Mouse (Mus musculus) embryonic facial prominence, embryonic 11.5 days (tissue): ENCODE measurements around the gene Cyp46a1. TPM values are rescaled to one million over a fixed set of nuclear protein-coding genes. Genes with fewer than 3 reads are reported as not detected.

Experiments used
- ATAC-seq: fragments of 200-750 bp; cut with Nextera tagmentation; replicated peaks from 2 replicates; pipeline ENCODE4 v1.8.0; 2017; ENCODE audit warnings: low read depth; ENCODE audit not compliant: insufficient number of reproducible peaks, low FRiP score, low TSS enrichment
- DNase-seq: peaks from one replicate; pipeline ENCODE4 v3.0.0-alpha.2; 2015; ENCODE audit warnings: low spot score
- H3K27ac ChIP-seq: fragments of 300-500 bp; sonication (generic); replicated peaks from 2 replicates; pipeline ENCODE4 v1.5.1; 2014; ENCODE audit warnings: mild to moderate bottlenecking, low read depth, low read length, control low read depth
- H3K27me3 ChIP-seq: fragments of 300-500 bp; sonication (generic); 2 replicates; pipeline ENCODE4 v1.6.1; 2014; ENCODE audit warnings: mild to moderate bottlenecking, low read length, moderate library complexity, mixed read lengths; ENCODE audit not compliant: control insufficient read depth, insufficient read depth
- H3K36me3 ChIP-seq: fragments of 300-500 bp; sonication (generic); replicated peaks from 2 replicates; pipeline ENCODE4 v1.6.1; 2014; ENCODE audit warnings: low read depth, mild to moderate bottlenecking, low read length, moderate library complexity, mixed read lengths; ENCODE audit not compliant: control insufficient read depth, insufficient read depth
- H3K4me1 ChIP-seq: fragments of 300-500 bp; sonication (generic); 2 replicates; pipeline ENCODE4 v1.6.1; 2014; ENCODE audit warnings: low read length, mixed read lengths; ENCODE audit not compliant: control insufficient read depth, insufficient read depth
- H3K4me2 ChIP-seq: fragments of 300-500 bp; sonication (generic); 2 replicates; pipeline ENCODE4 v1.6.1; 2014; ENCODE audit warnings: low read depth, mild to moderate bottlenecking, control low read depth, low read length, moderate library complexity
- H3K4me3 ChIP-seq: fragments of 300-500 bp; sonication (generic); 2 replicates; pipeline ENCODE4 v1.5.1; 2014; ENCODE audit warnings: low read depth, low read length, control low read depth
- H3K9ac ChIP-seq: fragments of 300-500 bp; sonication (generic); replicated peaks from 2 replicates; pipeline ENCODE4 v1.6.1; 2014; ENCODE audit warnings: mild to moderate bottlenecking, control low read depth, low read length
- H3K9me3 ChIP-seq: fragments of 300-500 bp; sonication (generic); replicated peaks from 2 replicates; pipeline ENCODE4 v1.6.1; 2016; ENCODE audit warnings: mild to moderate bottlenecking, low read length, inconsistent platforms, mixed read lengths; ENCODE audit not compliant: control insufficient read depth
- WGBS: fragments of 180-500 bp; shearing (Covaris S2); extraction: QIAGEN DNeasy Blood & Tissue Kit; methylation state at CpG from one replicate; pipeline ENCODE4 v1.1.7; 2014; 5-methylcytosine and 5-hydroxymethylcytosine counted together
- polyA plus RNA-seq: library from polyadenylated mRNA; unstranded; fragments of >200 nt; fragmentation: Nextera tagmentation; extraction: Ambion mirVana; gene quantifications from 2 replicates; pipeline ENCODE4 v1.2.1, GENCODE M21; 2014

The Cyp46a1 gene
- polyA plus RNA-seq, 1 experiment from 2014 or later = 2.9 TPM

DNA sequence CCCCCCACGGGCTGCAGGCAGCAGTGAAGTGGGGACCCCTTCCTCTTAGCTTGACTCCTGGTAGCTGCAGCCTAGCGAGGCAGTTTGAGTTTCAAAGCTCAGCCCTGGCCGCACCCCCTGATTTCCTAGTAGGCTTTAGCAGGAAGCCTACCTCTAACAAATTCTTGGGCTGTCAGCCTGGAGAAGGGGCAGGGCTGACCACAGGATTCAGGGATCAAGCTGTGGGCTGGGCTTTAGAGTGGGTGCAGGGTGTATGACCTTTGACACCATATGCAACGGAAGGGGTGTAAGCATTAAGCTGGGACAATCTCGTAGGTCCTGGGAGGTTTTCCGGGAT, 37.2 kb downstream of the Cyp46a1 start:
- Histone ChIP-seq H3K27me3 (no peaks in the 10 kb centered on the region), H3K9ac (no peak overlapping the region), H3K27ac (no peak overlapping the region), H3K4me1 (peaks cover 3% of the 10 kb centered on the region; the same call in 1 of the 2 replicates), H3K9me3 (no peaks in the 10 kb centered on the region), H3K4me2 (no peak overlapping the region), H3K4me3 (no peak overlapping the region), H3K36me3 (no peaks in the 10 kb centered on the region)
- no peak for DNase-seq
- WGBS = 73% methylated on average over 6 of the region's 6 CpGs
- no peak for ATAC-seq

GRCm38 (mm10) chr12:108372241-108372640, 38.1 kb downstream of the Cyp46a1 start:
- no peak for ATAC-seq
- no peak overlapping the region for H3K4me2 ChIP-seq
- no peak for DNase-seq
- H3K4me3 ChIP-seq = no peak overlapping the region
- H3K9ac ChIP-seq = no peak overlapping the region
- H3K27me3 ChIP-seq = no peaks in the 10 kb centered on the region
- no peaks in the 10 kb centered on the region for H3K36me3 ChIP-seq
- WGBS = 83% methylated on average over 17 of the region's 17 CpGs
- no peak overlapping the region for H3K27ac ChIP-seq
- H3K9me3 ChIP-seq = no peaks in the 10 kb centered on the region
- peaks cover 3% of the 10 kb centered on the region; the same call in 1 of the 2 replicates for H3K4me1 ChIP-seq

GRCm38 (mm10) chr12:108373611-108374010, 39.4 kb downstream of the Cyp46a1 start:
- Histone ChIP-seq H3K36me3 (no peaks in the 10 kb centered on the region), H3K4me2 (no peak overlapping the region), H3K27me3 (no peaks in the 10 kb centered on the region), H3K4me1 (peaks cover 3% of the 10 kb centered on the region; the same call in 1 of the 2 replicates), H3K4me3 (no peak overlapping the region), H3K9ac (no peak overlapping the region), H3K27ac (no peak overlapping the region), H3K9me3 (no peaks in the 10 kb centered on the region)
- ATAC-seq (no peak), DNase-seq (no peak)
- 67% methylated on average over 9 of the region's 9 CpGs for whole genome bisulfite sequencing

- no peaks in the 10 kb centered on the region for H3K36me3 ChIP-seq
- WGBS = 73% methylated on average over 8 of the region's 8 CpGs
- no peak overlapping the region for H3K27ac ChIP-seq
- no peak for ATAC-seq
- DNase-seq = no peak
- no peaks in the 10 kb centered on the region for H3K27me3 ChIP-seq
- no peak overlapping the region for H3K4me3 ChIP-seq
- no peaks in the 10 kb centered on the region for H3K9me3 ChIP-seq
- no peak overlapping the region for H3K4me2 ChIP-seq
- no peak overlapping the region for H3K9ac ChIP-seq
- H3K4me1 ChIP-seq = peaks cover 3% of the 10 kb centered on the region; the same call in 1 of the 2 replicates
These were observed 40.5 kb downstream of the Cyp46a1 start for GRCm38 (mm10) chr12:108374689-108375088.

DNA sequence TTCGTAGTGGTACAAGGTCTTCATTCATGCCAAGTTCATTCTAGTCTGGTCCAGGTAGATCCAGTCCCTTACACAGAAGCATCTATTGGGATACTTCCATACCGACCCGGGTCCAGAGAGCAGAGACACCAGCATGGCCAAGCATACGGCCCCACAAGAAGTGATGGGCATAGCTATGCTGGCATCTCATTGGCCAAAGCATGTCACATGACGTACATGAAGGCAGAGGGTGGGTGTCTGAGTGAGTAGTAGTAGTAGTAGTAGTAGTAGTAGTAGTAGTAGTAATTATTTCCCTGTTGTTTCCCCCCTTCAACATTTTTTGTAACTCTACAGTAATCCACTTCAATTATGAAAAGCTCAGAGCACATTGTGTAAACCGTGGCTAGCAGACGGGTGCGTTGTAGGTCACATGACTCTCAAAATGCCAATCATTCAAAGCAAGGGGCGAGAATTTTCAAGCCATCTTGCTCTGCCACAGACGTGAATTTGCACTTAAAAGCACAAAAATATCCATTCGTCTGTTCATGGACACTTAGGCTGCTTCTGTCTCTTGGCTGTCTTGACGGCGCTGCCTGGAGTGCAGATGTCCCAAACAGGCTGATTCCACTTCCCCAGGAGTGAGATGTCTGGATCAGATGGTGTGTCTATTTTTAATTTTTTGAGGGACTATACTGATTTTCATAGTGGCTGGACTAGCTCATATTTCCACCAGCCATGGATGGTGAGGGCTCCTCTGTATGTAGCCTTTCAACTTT, 44.4 kb downstream of the Cyp46a1 start:
- DNase-seq = no peak
- H3K4me2 ChIP-seq = no peak overlapping the region
- no peak overlapping the region for H3K27ac ChIP-seq
- H3K4me3 ChIP-seq = no peak overlapping the region
- 84% methylated on average over 13 of the region's 13 CpGs for whole genome bisulfite sequencing
- H3K9me3 ChIP-seq = no peaks in the 10 kb centered on the region
- H3K9ac ChIP-seq = no peak overlapping the region
- ATAC-seq = no peak
- no peaks in the 10 kb centered on the region for H3K27me3 ChIP-seq
- H3K4me1 ChIP-seq = no peaks in the 10 kb centered on the region
- H3K36me3 ChIP-seq = no peaks in the 10 kb centered on the region

DNA sequence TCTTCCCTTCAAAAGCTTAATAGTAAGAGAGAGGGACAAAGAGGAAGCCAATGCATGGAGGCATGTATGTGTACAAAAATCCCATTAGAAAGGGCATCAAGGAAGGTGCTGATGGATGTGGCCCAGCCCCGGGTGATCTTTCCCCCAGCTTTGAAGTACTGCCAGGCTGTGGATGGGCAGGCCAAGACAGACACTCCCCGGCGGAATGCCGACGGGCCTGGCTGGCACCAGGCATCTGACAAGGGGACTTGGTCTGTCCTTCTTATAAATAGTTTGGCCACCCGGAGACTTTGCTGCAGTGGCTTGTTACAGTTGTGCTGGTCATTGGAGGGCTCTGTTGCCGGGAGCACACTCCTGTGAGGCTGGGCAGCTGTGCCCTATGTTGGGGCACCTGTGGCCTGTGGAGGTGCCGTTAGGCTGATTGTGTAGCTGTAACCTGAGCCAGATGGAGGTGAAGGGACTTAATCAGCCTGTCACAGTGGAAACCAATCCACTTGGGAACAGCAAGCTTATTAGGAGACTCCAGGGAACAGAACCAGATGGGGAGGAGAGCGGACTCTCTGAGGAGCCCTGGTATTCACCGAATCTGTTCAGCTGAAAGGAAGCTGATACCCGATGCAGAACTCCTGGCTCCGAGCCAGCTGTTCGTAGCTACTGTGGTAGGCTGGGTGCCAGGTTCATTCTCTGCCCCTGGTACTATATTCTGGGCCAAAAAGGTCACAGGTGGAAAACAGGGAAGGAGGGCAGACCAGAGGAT, 52.5 kb downstream of the Cyp46a1 start:
- Histone ChIP-seq H3K9ac (no peak overlapping the region), H3K9me3 (no peaks in the 10 kb centered on the region), H3K36me3 (no peaks in the 10 kb centered on the region), H3K4me1 (no peaks in the 10 kb centered on the region), H3K27ac (no peak overlapping the region), H3K4me3 (no peak overlapping the region), H3K27me3 (no peaks in the 10 kb centered on the region), H3K4me2 (no peak overlapping the region)
- ATAC-seq (peak; percentile 49; the same call in 1 of the 2 replicates), DNase-seq (peak; percentile 48)
- 60% methylated on average over 13 of the region's 13 CpGs for WGBS

DNA sequence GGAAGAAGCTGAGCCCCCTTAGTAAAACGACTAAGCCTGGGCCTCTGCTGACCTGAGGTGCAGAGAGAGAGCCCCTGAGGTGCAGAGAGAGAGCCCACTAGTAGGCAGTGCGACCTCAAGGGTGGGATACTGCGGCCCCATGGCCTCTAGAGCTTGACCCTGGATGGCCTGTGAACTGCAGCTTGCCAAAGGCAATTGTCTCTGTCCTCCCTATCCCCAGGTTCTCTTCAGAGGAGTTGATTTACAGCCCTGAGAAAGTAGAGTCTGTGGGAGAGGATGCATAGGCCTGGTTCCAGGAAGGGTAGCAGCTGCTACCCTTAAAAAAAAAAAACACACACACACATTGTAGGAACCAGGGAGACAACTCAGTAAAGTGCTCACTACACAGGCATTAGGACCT, 55.5 kb downstream of the Cyp46a1 start:
- H3K4me1 ChIP-seq = no peaks in the 10 kb centered on the region
- 28% methylated on average over 3 of the region's 3 CpGs for WGBS

More for the DNA sequence above, 55.5 kb downstream of the Cyp46a1 start:
- no peak for DNase-seq
- Histone ChIP-seq H3K36me3 (no peaks in the 10 kb centered on the region), H3K27ac (no peak overlapping the region), H3K27me3 (no peaks in the 10 kb centered on the region), H3K4me2 (no peak overlapping the region), H3K9me3 (no peaks in the 10 kb centered on the region), H3K9ac (no peak overlapping the region), H3K4me3 (no peak overlapping the region)
- no peak for ATAC-seq
